Mouse (Mus musculus): ENCODE measurements around the gene Il18. TPM values are rescaled to one million over a fixed set of nuclear protein-coding genes. Genes with fewer than 3 reads are reported as not detected.

Gene Il18
- polyA plus RNA-seq, 1 experiment, result 12.6 TPM

DNA sequence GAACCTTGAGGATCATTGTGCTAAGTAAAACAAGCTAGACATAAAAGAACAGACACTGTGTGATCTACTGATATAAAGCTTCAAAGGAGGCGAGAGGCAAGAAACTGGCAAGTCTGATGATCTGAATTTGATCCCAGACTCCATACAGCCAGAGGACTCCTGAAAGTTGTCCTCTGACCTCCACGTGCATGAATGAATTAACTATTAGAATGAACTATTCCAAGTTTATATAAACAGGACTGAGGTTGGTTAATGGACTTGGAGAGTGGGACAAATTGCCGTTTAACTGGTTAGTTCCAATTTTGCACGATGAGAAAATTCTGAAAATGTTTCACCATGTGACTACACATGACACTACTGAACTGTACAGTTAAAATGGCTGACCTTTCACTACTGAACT is 5.7 kb upstream of the Il18 start:
- no peaks in the 10 kb centered on the region for H3K36me3 ChIP-seq (ENCODE audit: control insufficient read depth, insufficient read depth, low read length)
- peaks cover 16% of the 10 kb centered on the region for H3K4me1 ChIP-seq (ENCODE audit: control insufficient read depth, insufficient read depth, insufficient read length)
- H3K4me3 ChIP-seq (ENCODE audit: extremely low read depth, insufficient read depth, insufficient read length), result no peak overlapping the region
- WGBS, result 85% methylated on average over 4 of the region's 4 CpGs
- no peak overlapping the region for H3K27ac ChIP-seq (ENCODE audit: insufficient read depth, low read length)
- no peaks in the 10 kb centered on the region for H3K27me3 ChIP-seq (ENCODE audit: control insufficient read depth, insufficient read depth, low read length)
- TF ChIP-seq POLR2A (IDR thresholded peaks at IDR 0.05; ENCODE audit: low read depth, low read length) (no peak), CTCF (IDR thresholded peaks at IDR 0.05; ENCODE audit: extremely low read depth, insufficient read depth, insufficient read length, insufficient replicate concordance) (no peak)
- DNase-seq (ENCODE audit: low read depth in 1 of 2, low spot score in 2 of 2), result no peak

DNA sequence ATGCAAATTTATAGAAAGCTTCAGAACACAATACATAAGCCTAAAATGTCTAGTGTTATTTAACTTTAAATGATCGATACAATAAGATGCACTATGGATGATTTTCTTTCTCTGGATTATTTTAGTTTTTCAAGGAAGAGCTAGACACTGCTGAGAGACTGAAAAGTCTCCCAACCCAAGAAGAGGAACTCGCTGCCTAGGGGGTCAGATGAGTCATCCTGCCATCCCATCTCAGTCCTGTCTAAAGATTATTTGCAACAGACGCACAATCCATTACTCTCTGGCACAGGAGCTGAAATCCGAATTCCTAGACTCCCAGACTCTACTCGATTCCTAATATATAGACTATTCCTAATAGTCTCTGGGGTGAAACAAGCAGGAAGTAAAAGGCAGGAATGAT is 2.4 kb upstream of the Il18 start:
- no peaks in the 10 kb centered on the region for H3K27me3 ChIP-seq (ENCODE audit: control insufficient read depth, insufficient read depth, low read length)
- peaks cover 15% of the 10 kb centered on the region for H3K4me1 ChIP-seq (ENCODE audit: control insufficient read depth, insufficient read depth, insufficient read length)
- no peak overlapping the region for H3K4me3 ChIP-seq (ENCODE audit: extremely low read depth, insufficient read depth, insufficient read length)
- 74% methylated on average over 5 of the region's 5 CpGs for WGBS
- no peak overlapping the region for H3K27ac ChIP-seq (ENCODE audit: insufficient read depth, low read length)
- H3K36me3 ChIP-seq (ENCODE audit: control insufficient read depth, insufficient read depth, low read length), result no peaks in the 10 kb centered on the region
- DNase-seq (ENCODE audit: low read depth in 1 of 2, low spot score in 2 of 2), result no peak
- TF ChIP-seq CTCF (IDR thresholded peaks at IDR 0.05; ENCODE audit: extremely low read depth, insufficient read depth, insufficient read length, insufficient replicate concordance) (no peak), POLR2A (IDR thresholded peaks at IDR 0.05; ENCODE audit: low read depth, low read length) (no peak)

DNA sequence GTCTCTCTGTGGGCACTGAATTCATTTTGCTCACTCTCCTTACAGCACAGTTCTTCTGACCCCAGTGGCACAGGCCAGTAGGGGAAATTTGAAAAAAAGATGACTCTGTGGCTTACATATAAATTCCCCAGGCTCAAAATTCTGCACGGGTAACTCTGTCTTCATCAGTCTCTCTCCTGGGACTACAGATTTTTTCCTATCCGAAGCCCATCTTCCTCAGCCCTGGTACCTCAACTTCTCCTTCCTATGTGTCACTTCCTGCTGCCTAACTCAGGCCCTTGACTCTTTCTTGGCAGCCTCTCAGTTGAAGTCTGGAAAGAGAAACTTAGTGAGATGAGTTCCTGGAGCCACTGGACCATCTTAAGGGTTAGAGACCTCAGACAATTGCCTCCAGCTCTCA is 1.1 kb upstream of the Il18 start:
- Histone ChIP-seq H3K36me3 (ENCODE audit: control insufficient read depth, insufficient read depth, low read length) (no peaks in the 10 kb centered on the region), H3K4me1 (ENCODE audit: control insufficient read depth, insufficient read depth, insufficient read length) (peaks cover 11% of the 10 kb centered on the region), H3K4me3 (ENCODE audit: extremely low read depth, insufficient read depth, insufficient read length) (no peak overlapping the region), H3K27me3 (ENCODE audit: control insufficient read depth, insufficient read depth, low read length) (no peaks in the 10 kb centered on the region), H3K27ac (ENCODE audit: insufficient read depth, low read length) (peak overlapping the region; percentile 26; the same call in 1 of the 2 replicates)
- DNase-seq (ENCODE audit: low read depth in 1 of 2, low spot score in 2 of 2), result no peak
- TF ChIP-seq CTCF (IDR thresholded peaks at IDR 0.05; ENCODE audit: extremely low read depth, insufficient read depth, insufficient read length, insufficient replicate concordance) (no peak), POLR2A (IDR thresholded peaks at IDR 0.05; ENCODE audit: low read depth, low read length) (no peak)
- 13% methylated on average over 2 of the region's 2 CpGs for WGBS

DNA sequence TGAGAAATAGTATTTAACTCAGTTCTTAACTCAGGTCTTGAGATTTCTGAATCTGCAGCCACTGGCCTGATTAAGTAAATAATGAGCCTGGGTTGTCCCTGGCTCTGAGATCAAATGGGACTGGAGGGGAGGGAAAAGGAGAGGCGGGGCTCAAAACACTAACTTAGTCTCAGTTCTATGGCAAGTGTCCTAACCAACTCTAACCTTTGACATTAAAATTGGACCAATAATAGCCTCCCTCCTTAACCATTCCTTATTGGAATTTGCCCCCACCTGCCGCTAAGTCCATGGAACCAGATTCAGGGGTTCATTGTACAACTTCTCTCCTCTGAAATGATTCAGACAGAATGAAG is 443 bp downstream of the Il18 start, which contains the start of gene Bco2:
Gene Bco2 (minus strand): TSS at position 88 of the 353 bp plus-strand sequence.
- Histone ChIP-seq H3K4me3 (ENCODE audit: extremely low read depth, insufficient read depth, insufficient read length) (peak within 1 kb of the TSS; percentile 40; the same call in 1 of the 2 replicates), H3K4me1 (ENCODE audit: control insufficient read depth, insufficient read depth, insufficient read length) (peaks cover 11% of the 10 kb centered on the region), H3K36me3 (ENCODE audit: control insufficient read depth, insufficient read depth, low read length) (no peaks in the 10 kb centered on the region), H3K27ac (ENCODE audit: insufficient read depth, low read length) (peak within 1 kb of the TSS; percentile 64), H3K27me3 (ENCODE audit: control insufficient read depth, insufficient read depth, low read length) (no peaks in the 10 kb centered on the region)
- 52% methylated on average over 2 of the region's 2 CpGs for WGBS
- TF ChIP-seq CTCF (IDR thresholded peaks at IDR 0.05; ENCODE audit: extremely low read depth, insufficient read depth, insufficient read length, insufficient replicate concordance), result no peak
- TF ChIP-seq POLR2A (IDR thresholded peaks at IDR 0.05; ENCODE audit: low read depth, low read length), result no peak
- no peak for DNase-seq (ENCODE audit: low read depth in 1 of 2, low spot score in 2 of 2)

GRCm38 (mm10) chr9:50561145-50561917 is 6.7 kb downstream of the Il18 start, which contains the start of gene Tex12:
Gene Tex12 (minus strand): TSS chr9:50561325.
- Histone ChIP-seq H3K27me3 (ENCODE audit: control insufficient read depth, insufficient read depth, low read length) (no peaks in the 10 kb centered on the region), H3K4me1 (ENCODE audit: control insufficient read depth, insufficient read depth, insufficient read length) (no peaks in the 10 kb centered on the region), H3K4me3 (ENCODE audit: extremely low read depth, insufficient read depth, insufficient read length) (no peak within 1 kb of the TSS), H3K36me3 (ENCODE audit: control insufficient read depth, insufficient read depth, low read length) (no peaks in the 10 kb centered on the region), H3K27ac (ENCODE audit: insufficient read depth, low read length) (no peak within 1 kb of the TSS)
- 95% methylated on average over 38 of the region's 38 CpGs for WGBS
- DNase-seq (ENCODE audit: low read depth in 1 of 2, low spot score in 2 of 2), result no peak
- TF ChIP-seq POLR2A (IDR thresholded peaks at IDR 0.05; ENCODE audit: low read depth, low read length) (no peak), CTCF (IDR thresholded peaks at IDR 0.05; ENCODE audit: extremely low read depth, insufficient read depth, insufficient read length, insufficient replicate concordance) (no peak)

- 84% methylated on average over 2 of the region's 2 CpGs for WGBS
- H3K36me3 ChIP-seq (ENCODE audit: control insufficient read depth, insufficient read depth, low read length), result no peaks in the 10 kb centered on the region
- no peak for TF ChIP-seq POLR2A (IDR thresholded peaks at IDR 0.05; ENCODE audit: low read depth, low read length)
- no peak for TF ChIP-seq CTCF (IDR thresholded peaks at IDR 0.05; ENCODE audit: extremely low read depth, insufficient read depth, insufficient read length, insufficient replicate concordance)
- H3K4me1 ChIP-seq (ENCODE audit: control insufficient read depth, insufficient read depth, insufficient read length), result no peaks in the 10 kb centered on the region
- DNase-seq (ENCODE audit: low read depth in 1 of 2, low spot score in 2 of 2), result no peak
- H3K4me3 ChIP-seq (ENCODE audit: extremely low read depth, insufficient read depth, insufficient read length), result no peak overlapping the region
- no peaks in the 10 kb centered on the region for H3K27me3 ChIP-seq (ENCODE audit: control insufficient read depth, insufficient read depth, low read length)
- no peak overlapping the region for H3K27ac ChIP-seq (ENCODE audit: insufficient read depth, low read length)
These were observed 7.3 kb downstream of the Il18 start for GRCm38 (mm10) chr9:50561918-50562360.

DNA sequence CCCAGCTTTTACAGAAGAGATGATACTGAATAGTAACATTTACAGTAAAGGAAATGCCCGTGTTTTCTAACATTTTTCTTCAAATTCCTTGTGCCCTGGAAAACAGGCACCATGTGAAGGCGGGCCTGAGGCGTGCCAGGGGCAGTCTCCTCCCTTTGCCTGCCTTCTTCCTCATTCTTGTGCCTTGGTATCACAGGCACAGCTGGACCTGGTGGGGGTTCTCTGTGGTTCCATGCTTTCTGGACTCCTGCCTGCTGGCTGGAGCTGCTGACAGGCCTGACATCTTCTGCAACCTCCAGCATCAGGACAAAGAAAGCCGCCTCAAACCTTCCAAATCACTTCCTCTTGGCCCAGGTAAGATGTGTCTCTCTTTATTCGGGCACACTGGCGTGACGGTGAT is 10.5 kb downstream of the Il18 start:
- H3K36me3 ChIP-seq (ENCODE audit: control insufficient read depth, insufficient read depth, low read length), result no peaks in the 10 kb centered on the region
- 77% methylated on average over 7 of the region's 7 CpGs for WGBS
- no peak overlapping the region for H3K4me3 ChIP-seq (ENCODE audit: extremely low read depth, insufficient read depth, insufficient read length)
- no peak for DNase-seq (ENCODE audit: low read depth in 1 of 2, low spot score in 2 of 2)
- H3K4me1 ChIP-seq (ENCODE audit: control insufficient read depth, insufficient read depth, insufficient read length), result no peaks in the 10 kb centered on the region
- no peaks in the 10 kb centered on the region for H3K27me3 ChIP-seq (ENCODE audit: control insufficient read depth, insufficient read depth, low read length)
- no peak overlapping the region for H3K27ac ChIP-seq (ENCODE audit: insufficient read depth, low read length)
- TF ChIP-seq CTCF (IDR thresholded peaks at IDR 0.05; ENCODE audit: extremely low read depth, insufficient read depth, insufficient read length, insufficient replicate concordance) (no peak), POLR2A (IDR thresholded peaks at IDR 0.05; ENCODE audit: low read depth, low read length) (no peak)

Measured in spleen, adult 2 months (tissue).